Mouse (Mus musculus) C2C12 (cell line): ENCODE measurements around the gene Rpl18.

ENCODE experiments used
- CEBPB ChIP-seq: IDR thresholded peaks from one replicate; pipeline ENCODE4 v1.6.1; 2011; ENCODE audit warnings: low read depth, mild to moderate bottlenecking, control low read depth, moderate library complexity
- CTCF ChIP-seq: IDR thresholded peaks from one replicate; pipeline ENCODE4 v1.5.1; 2011; ENCODE audit not compliant: control insufficient read depth, insufficient read depth, insufficient read length
- FOSL1 ChIP-seq: IDR thresholded peaks from one replicate; pipeline ENCODE4 v1.8.0; 2011; ENCODE audit warnings: mild to moderate bottlenecking, low read length; ENCODE audit not compliant: poor library complexity, insufficient read depth, severe bottlenecking
- MAX ChIP-seq: IDR thresholded peaks from one replicate; pipeline ENCODE4 v1.6.1; 2011; ENCODE audit warnings: mild to moderate bottlenecking, control low read depth
- MYOD1 ChIP-seq: IDR thresholded peaks from one replicate; pipeline ENCODE4 v1.6.1; 2011; ENCODE audit warnings: low read depth; ENCODE audit not compliant: control insufficient read depth, insufficient read length
- MYOG ChIP-seq: IDR thresholded peaks from one replicate; pipeline ENCODE4 v1.6.1; 2011; ENCODE audit not compliant: control insufficient read depth, insufficient read length; ENCODE audit errors: extremely low read depth
- USF1 ChIP-seq: IDR thresholded peaks from one replicate; pipeline ENCODE4 v1.6.1; 2011; ENCODE audit warnings: low read depth, mild to moderate bottlenecking, control low read depth, moderate library complexity

DNA sequence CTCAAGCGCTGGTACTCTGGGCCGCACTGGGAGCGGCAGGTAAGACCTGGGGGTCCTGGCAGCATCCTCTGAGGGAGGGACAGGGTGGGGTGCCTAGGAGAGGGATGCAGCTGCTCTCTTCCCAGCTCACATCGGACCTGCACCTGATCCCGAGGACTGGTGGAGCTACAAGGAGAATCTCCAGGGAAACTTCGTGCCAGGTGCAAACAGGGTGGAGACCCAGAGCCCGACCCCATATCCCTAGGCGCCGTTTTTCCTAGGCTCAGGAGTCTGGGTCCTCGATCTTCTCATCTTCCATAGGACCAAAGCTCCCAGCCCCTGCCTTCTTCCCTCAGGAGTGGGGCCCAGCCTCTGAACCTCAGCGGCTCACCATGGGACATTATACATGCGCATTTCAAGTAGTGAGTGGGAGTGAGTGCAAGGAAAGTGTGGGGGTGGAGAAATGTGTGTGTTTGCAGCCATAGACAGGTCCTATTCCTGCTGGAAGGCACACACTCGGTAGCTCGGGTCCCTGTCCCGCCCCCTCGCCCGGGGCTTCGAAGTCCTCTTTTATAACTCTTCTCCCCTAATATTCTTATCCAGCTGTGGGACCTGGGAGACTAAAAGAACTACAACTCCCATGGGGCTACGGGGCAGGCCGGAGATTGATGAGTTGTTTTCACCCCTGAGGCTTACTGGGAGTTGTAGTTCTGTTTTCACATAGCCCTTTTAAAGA is 14.8 kb upstream of the Rpl18 start:
- TF ChIP-seq CTCF (no peak), USF1 (no peak), CEBPB (no peak), MAX (no peak), MYOD1 (no peak), FOSL1 (no peak), MYOG (no peak)
